Mouse (Mus musculus) forebrain, embryonic 15.5 days (tissue): ENCODE results near the gene Fam207a. TPM values are rescaled to one million over a fixed set of nuclear protein-coding genes. Genes with fewer than 3 reads are reported as not detected.

Experiments
- ATAC-seq: fragments of 200-750 bp; cut with Nextera tagmentation; replicated peaks from 2 replicates; pipeline ENCODE4 v1.8.0; 2017; ENCODE audit warnings: mild to moderate bottlenecking, moderate TSS enrichment, moderate library complexity
- H3K27ac ChIP-seq: fragments of 300-500 bp; sonication (generic); replicated peaks from 2 replicates; pipeline ENCODE4 v1.5.1; 2015; ENCODE audit warnings: mild to moderate bottlenecking, inconsistent platforms
- H3K27me3 ChIP-seq: fragments of 300-500 bp; sonication (generic); 2 replicates; pipeline ENCODE4 v1.6.1; 2015; ENCODE audit warnings: inconsistent platforms
- H3K36me3 ChIP-seq: fragments of 300-500 bp; sonication (generic); 2 replicates; pipeline ENCODE4 v1.6.1; 2015; ENCODE audit warnings: mild to moderate bottlenecking, inconsistent platforms
- H3K4me1 ChIP-seq: fragments of 300-500 bp; sonication (generic); 2 replicates; pipeline ENCODE4 v1.6.1; 2015; ENCODE audit warnings: inconsistent platforms
- H3K4me2 ChIP-seq: fragments of 300-500 bp; sonication (generic); replicated peaks from 2 replicates; pipeline ENCODE4 v1.6.1; 2015; ENCODE audit warnings: mild to moderate bottlenecking, inconsistent platforms
- H3K4me3 ChIP-seq: fragments of 300-500 bp; sonication (generic); 2 replicates; pipeline ENCODE4 v1.5.1; 2015; ENCODE audit warnings: mild to moderate bottlenecking, inconsistent platforms
- H3K9ac ChIP-seq: fragments of 300-500 bp; sonication (generic); replicated peaks from 2 replicates; pipeline ENCODE4 v1.6.1; 2015; ENCODE audit warnings: mild to moderate bottlenecking, inconsistent platforms
- H3K9me3 ChIP-seq: fragments of 300-500 bp; sonication (generic); 2 replicates; pipeline ENCODE4 v1.6.1; 2016; ENCODE audit warnings: inconsistent platforms
- WGBS: fragments of 180-500 bp; shearing (Covaris S2); methylation state at CpG from one replicate; pipeline ENCODE4 v1.1.7; 2015; ENCODE audit warnings: mixed read lengths; 5-methylcytosine and 5-hydroxymethylcytosine counted together
- polyA plus RNA-seq: library from polyadenylated mRNA; unstranded; fragments of >200 nt; fragmentation: Nextera tagmentation; extraction: Ambion mirVana; gene quantifications from 2 replicates; pipeline ENCODE4 v1.2.1, GENCODE M21; 2015

Fam207a gene
- polyA plus RNA-seq, 1 experiment from 2014 or later, result 43.0 TPM

DNA sequence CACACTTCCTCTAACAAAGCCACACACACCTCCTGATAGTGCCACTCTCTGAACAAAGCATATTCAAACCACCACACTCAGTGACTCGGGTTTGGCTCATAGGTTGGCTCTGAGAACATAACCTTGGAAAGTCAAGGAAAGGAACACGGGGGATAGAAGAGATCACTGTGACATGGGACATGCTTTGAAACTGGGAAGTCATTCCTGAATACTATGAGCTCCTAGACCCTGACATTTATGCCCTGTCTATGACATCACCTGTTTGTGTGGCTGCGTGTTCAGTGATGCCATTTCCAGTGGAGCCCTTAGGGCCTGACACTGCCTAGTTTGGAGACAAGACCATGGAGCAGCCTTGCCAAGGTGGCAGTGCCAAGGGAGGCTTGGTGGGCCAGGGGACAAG lies 57.9 kb downstream of the Fam207a start:
- H3K27me3 ChIP-seq, result no peaks in the 10 kb centered on the region
- no peak for ATAC-seq
- H3K4me3 ChIP-seq, result no peak overlapping the region
- H3K9ac ChIP-seq, result no peak overlapping the region
- H3K36me3 ChIP-seq, result no peaks in the 10 kb centered on the region
- no peaks in the 10 kb centered on the region for H3K4me1 ChIP-seq
- WGBS, result 84% methylated on average over 3 of the region's 3 CpGs
- H3K4me2 ChIP-seq, result no peak overlapping the region
- H3K9me3 ChIP-seq, result no peaks in the 10 kb centered on the region
- H3K27ac ChIP-seq, result no peak overlapping the region

DNA sequence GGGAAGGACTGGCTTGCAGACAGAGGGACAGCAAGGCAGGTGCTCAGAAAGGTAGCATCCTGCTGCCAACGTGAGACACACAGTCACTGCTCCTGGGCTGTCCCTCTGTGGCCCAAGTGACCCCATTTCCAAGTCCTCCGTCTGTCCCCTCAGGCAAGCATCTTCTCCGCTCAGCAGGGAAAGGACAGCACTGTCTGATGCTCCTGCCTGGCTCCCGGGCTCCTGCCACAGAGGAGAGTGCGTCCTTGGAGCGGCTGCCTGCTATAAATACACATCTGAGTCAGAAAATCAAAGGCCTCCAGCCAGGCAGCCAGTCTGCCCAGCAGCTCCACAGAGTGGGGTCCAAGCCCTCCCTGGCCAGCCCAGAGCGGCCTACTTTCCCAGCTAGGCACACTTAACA lies 59.1 kb downstream of the Fam207a start:
- Histone ChIP-seq H3K9ac (no peak overlapping the region), H3K27me3 (no peaks in the 10 kb centered on the region), H3K4me2 (no peak overlapping the region), H3K4me1 (no peaks in the 10 kb centered on the region), H3K36me3 (no peaks in the 10 kb centered on the region), H3K27ac (no peak overlapping the region), H3K4me3 (no peak overlapping the region), H3K9me3 (no peaks in the 10 kb centered on the region)
- ATAC-seq, result no peak
- WGBS, result 77% methylated on average over 7 of the region's 7 CpGs

DNA sequence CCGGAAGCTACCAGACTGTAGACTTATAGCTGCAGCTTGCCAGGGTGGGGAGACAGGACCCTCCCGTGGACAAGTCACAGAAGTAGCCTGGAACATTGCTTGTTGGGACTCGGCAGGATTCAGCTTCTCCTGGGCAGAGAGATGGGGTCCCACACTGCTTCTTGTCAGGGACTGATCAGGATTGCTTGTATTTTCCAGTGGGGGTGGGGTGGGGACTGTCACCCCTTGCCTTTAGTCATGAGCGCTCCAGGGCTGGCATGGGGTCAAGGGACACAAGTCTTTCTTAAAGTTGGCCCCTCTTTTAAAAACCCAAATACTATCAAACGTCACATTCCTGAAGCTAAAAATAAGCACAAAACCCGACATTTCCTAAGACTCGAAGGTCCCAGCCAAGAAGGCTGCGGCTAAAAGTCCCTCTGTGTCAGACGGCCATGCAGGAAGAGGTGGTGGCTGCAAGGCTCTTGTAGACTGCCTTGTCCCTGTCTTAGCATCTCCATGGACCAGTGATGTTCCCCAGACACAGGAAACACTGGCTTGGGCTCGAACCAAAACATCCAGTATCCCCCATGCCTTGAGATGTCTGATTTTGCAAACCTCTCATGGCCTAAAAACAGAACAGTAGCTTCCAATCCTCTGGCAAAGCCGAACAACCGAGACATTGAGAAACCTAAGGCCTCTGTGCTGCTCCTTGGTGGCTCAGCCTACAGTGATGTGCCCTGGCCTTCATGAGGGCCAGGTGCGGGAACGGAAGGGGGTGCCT lies 60.2 kb downstream of the Fam207a start:
- H3K4me3 ChIP-seq, result no peak overlapping the region
- ATAC-seq, result no peak
- no peak overlapping the region for H3K4me2 ChIP-seq
- no peaks in the 10 kb centered on the region for H3K27me3 ChIP-seq
- no peak overlapping the region for H3K27ac ChIP-seq
- H3K4me1 ChIP-seq, result no peaks in the 10 kb centered on the region
- H3K9ac ChIP-seq, result no peak overlapping the region
- no peaks in the 10 kb centered on the region for H3K9me3 ChIP-seq
- H3K36me3 ChIP-seq, result no peaks in the 10 kb centered on the region
- WGBS, result 85% methylated on average over 14 of the region's 14 CpGs

DNA sequence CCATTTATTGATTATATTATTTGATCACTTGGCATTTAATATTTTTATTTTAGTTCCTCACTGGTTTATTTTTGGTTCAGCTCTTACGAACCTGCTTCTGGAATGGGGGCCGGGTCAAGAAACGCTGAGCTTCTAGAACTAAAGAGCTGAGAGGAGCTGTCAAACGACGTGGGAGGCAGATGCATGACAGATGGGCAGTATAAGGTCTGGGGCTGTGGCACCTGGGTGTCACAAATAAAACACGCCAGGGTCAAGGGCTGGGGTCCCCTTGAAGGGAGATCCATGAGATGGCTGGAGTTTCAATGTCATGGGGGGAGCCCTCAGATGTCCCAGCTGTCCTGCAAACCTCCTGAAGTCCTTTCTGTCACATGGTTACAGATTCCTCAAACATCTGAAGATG lies 60.8 kb downstream of the Fam207a start:
- ATAC-seq, result no peak
- no peak overlapping the region for H3K9ac ChIP-seq
- WGBS, result 85% methylated on average over 6 of the region's 6 CpGs
- no peak overlapping the region for H3K4me3 ChIP-seq
- no peak overlapping the region for H3K27ac ChIP-seq
- H3K36me3 ChIP-seq, result no peaks in the 10 kb centered on the region
- no peaks in the 10 kb centered on the region for H3K9me3 ChIP-seq
- no peaks in the 10 kb centered on the region for H3K27me3 ChIP-seq
- H3K4me1 ChIP-seq, result no peaks in the 10 kb centered on the region
- no peak overlapping the region for H3K4me2 ChIP-seq

DNA sequence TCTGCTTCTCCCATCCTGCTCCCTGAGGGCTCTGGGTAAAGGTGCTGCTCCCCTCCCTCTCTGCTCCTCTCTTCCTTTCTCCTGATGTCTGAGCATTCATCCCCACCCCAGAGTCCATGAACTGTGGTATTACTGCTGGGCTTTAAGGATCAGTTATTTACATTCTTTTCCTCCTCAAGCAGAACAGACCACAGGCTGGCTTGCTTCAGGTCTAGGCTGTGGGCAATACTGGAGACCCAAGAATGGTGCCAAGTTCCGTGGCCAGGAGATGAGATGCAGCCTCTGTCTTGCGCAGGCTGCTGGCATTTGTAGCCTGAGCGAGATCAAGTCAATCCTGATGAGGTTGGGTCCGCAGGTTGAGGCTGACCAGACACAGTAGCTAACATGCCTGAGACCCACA lies 63.8 kb downstream of the Fam207a start:
- H3K4me1 ChIP-seq, result no peaks in the 10 kb centered on the region
- H3K9ac ChIP-seq, result no peak overlapping the region
- no peaks in the 10 kb centered on the region for H3K9me3 ChIP-seq
- no peak for ATAC-seq
- H3K36me3 ChIP-seq, result no peaks in the 10 kb centered on the region
- no peak overlapping the region for H3K4me2 ChIP-seq
- H3K4me3 ChIP-seq, result no peak overlapping the region
- 86% methylated on average over 4 of the region's 4 CpGs for whole genome bisulfite sequencing
- H3K27ac ChIP-seq, result no peak overlapping the region
- no peaks in the 10 kb centered on the region for H3K27me3 ChIP-seq

DNA sequence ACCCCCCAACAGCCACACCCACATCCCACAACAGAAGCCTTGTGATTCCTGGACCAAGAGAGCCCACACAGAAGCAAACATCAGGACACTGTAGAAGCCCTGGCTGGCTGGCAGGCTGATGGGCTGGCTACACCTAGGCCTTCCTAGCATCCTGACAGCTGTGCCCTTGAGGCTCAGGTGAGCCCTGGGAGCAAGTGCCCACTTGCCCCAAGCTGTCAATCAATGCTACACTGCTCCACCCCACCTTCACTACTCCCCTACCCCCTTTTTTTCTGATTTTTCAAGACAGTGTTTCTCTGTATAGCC lies 65.5 kb downstream of the Fam207a start:
- no peak overlapping the region for H3K9ac ChIP-seq
- H3K4me3 ChIP-seq, result no peak overlapping the region
- no peaks in the 10 kb centered on the region for H3K4me1 ChIP-seq
- H3K36me3 ChIP-seq, result no peaks in the 10 kb centered on the region
- no peak for ATAC-seq
- H3K27ac ChIP-seq, result no peak overlapping the region
- H3K27me3 ChIP-seq, result no peaks in the 10 kb centered on the region
- H3K9me3 ChIP-seq, result no peaks in the 10 kb centered on the region
- no peak overlapping the region for H3K4me2 ChIP-seq

DNA sequence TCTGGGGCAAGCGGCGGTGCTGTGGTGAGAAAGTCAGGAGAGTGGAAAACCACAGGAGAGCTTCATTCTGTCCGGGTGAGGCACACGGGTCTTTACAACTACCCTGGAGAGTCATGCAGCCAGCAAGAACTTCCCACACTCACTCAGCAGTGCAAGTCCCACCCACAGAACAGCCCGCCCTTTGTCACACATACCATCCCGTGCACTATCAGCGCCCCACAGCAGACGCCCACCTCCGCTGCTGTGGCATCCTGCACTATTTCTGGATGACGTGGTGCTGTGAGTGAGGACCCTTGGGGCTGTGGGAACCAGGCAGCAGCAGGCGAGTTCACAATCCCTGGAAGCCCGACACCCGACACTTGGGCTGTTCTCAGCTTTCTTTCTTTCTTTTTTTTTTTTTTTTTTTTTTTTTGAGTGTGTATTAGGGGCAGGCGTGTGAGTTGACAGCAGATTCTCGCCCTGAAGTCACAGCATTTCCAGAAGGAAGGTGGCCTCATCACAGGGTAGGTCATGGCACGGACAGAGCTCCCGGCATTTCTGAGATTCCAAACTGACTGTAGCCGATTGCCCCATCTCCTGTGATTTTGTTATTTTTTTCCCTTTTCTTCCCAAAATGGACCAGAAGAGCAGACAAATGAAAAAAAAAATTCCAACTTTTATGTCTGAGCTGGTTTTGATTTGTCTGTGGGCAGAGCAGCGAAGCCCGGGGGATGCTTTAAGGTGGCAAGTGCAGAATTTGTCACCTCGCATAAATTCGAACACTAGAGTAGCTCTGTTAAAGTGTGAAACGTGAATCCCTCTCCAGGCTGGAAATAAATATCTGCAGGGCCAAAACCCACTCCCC lies 66.0 kb downstream of the Fam207a start:
- Histone ChIP-seq H3K27ac (no peak overlapping the region), H3K4me3 (no peak overlapping the region), H3K36me3 (no peaks in the 10 kb centered on the region), H3K27me3 (no peaks in the 10 kb centered on the region), H3K9me3 (no peaks in the 10 kb centered on the region), H3K9ac (no peak overlapping the region), H3K4me1 (no peaks in the 10 kb centered on the region), H3K4me2 (no peak overlapping the region)
- 52% methylated on average over 23 of the region's 23 CpGs for WGBS
- no peak for ATAC-seq

DNA sequence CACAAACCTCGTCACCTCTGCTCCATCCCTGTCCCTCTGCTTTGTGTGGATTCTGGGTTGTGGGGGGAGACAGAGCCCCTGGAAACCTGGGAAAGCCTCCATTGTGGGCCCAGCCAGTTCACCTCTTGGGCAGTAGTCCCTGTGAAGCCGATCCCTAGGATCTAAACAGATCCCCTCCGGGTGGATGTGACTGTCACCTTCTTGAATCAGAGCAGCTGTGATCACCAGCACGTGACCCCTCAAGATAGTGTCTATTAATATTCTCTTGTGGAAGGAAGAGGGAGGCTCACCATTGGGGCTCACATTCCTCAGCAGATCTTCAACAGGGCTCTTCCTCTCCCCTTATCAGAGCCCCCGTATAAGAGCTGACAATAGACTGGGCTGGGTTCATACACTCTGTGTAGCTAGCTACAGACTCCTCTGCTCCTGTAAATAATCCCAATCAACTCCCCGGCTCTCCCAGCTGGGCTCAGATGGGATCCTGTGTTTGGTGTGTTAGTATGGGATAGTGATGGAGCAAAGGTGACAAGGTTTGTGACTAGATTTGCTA lies 66.8 kb downstream of the Fam207a start:
- Histone ChIP-seq H3K4me2 (no peak overlapping the region), H3K4me3 (no peak overlapping the region), H3K27me3 (no peaks in the 10 kb centered on the region), H3K27ac (no peak overlapping the region), H3K36me3 (no peaks in the 10 kb centered on the region), H3K9me3 (no peaks in the 10 kb centered on the region), H3K4me1 (no peaks in the 10 kb centered on the region), H3K9ac (no peak overlapping the region)
- ATAC-seq, result no peak
- WGBS, result 76% methylated on average over 6 of the region's 6 CpGs

DNA sequence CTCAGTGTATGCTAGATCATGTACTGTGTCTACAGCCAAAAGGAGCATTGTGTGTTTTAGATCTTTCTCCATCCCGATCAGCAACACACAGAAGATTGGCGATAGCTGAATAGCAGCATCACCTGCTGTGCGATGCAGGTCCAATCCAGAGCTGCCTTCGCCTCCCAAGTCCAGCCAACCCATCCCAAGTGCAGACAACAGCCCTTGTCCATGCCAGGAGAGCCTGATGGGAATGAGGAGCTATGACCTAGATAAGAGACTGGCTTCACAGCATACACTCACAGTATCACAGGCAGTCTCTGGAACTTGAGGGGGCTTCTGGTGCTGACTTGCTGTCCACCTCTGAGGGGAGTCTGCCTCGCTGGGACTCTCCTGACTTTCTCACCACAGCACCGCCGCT lies 67.4 kb downstream of the Fam207a start:
- Histone ChIP-seq H3K4me1 (no peaks in the 10 kb centered on the region), H3K4me2 (no peak overlapping the region), H3K36me3 (no peaks in the 10 kb centered on the region), H3K27me3 (no peaks in the 10 kb centered on the region), H3K4me3 (no peak overlapping the region), H3K9ac (no peak overlapping the region), H3K9me3 (no peaks in the 10 kb centered on the region), H3K27ac (no peak overlapping the region)
- 77% methylated on average over 7 of the region's 7 CpGs for WGBS
- no peak for ATAC-seq

DNA sequence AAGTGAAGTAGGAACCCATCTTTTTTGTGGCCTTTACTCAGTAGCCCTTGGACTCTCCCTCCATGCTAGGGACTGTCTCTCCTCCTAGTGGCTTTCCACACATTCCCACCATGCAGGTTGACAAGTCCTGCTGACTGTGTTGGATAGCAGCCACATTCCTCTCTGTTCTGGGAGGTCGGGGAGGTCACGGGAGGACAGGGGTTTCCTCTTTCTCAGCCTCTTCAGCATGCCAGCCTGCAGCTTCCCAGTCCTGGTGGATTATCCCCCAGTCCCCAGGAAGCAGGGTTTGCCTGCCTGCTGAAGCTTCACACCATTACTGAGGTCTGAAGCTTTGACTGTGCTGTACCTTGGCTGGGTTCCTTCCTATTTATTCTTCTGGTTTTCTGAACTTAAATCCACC lies 67.8 kb downstream of the Fam207a start:
- Histone ChIP-seq H3K9me3 (no peaks in the 10 kb centered on the region), H3K4me1 (no peaks in the 10 kb centered on the region), H3K27ac (no peak overlapping the region), H3K4me3 (no peak overlapping the region), H3K4me2 (no peak overlapping the region), H3K9ac (no peak overlapping the region), H3K36me3 (no peaks in the 10 kb centered on the region), H3K27me3 (no peaks in the 10 kb centered on the region)
- WGBS, result 28% methylated on average over 2 of the region's 2 CpGs
- ATAC-seq, result no peak

DNA sequence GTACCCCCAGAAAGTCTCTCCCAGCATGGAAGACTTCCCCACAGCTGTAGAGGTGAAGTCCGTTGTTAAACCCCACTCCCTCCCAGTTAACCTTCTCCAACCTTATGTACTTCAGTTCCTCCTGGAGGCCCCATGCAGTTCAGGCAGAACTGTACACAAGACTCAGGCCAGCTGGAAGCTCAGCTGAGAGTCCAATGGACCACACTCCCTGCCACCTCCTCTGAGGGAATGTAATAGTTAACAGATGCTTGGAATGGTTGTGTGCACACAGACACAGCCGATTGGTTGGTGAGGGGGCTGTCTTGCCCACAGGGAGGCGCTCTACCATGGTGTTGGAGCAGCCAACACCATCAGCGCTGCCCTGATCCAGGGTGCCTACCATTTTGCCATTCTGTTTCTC lies 73.3 kb downstream of the Fam207a start:
- no peak for ATAC-seq
- Histone ChIP-seq H3K4me1 (no peaks in the 10 kb centered on the region), H3K9me3 (no peaks in the 10 kb centered on the region), H3K27me3 (no peaks in the 10 kb centered on the region), H3K9ac (no peak overlapping the region), H3K27ac (no peak overlapping the region), H3K36me3 (no peaks in the 10 kb centered on the region), H3K4me2 (no peak overlapping the region), H3K4me3 (no peak overlapping the region)
- 94% methylated on average over 4 of the region's 4 CpGs for WGBS

DNA sequence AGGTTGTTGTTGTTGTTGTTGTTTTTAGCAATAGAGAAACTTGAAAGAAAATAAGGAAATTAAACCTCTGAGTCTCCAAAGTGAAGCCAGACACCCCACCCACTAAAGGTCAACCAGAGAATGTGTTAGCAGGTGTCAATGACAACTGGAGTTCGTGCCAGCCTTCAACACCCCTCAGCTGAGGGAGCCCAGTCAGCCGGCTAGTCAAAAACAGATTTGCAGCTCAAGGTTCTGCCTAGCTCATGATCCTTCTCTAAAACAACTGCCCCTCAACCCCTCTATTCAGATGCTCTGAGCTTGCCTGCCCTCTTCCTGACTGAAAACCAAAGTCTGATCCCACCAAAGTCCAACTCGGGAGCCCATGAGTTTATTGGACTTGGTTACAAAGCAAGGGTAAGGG lies 73.8 kb downstream of the Fam207a start:
- Histone ChIP-seq H3K4me3 (no peak overlapping the region), H3K9ac (no peak overlapping the region), H3K4me2 (no peak overlapping the region), H3K27me3 (no peaks in the 10 kb centered on the region), H3K4me1 (no peaks in the 10 kb centered on the region), H3K9me3 (no peaks in the 10 kb centered on the region), H3K36me3 (no peaks in the 10 kb centered on the region), H3K27ac (no peak overlapping the region)
- ATAC-seq, result no peak
- 88% methylated on average over 3 of the region's 3 CpGs for WGBS
